Mouse (Mus musculus) embryo, embryonic 9.5 days (tissue): ENCODE data around the gene Lgmn.

Experiments
- DNase-seq: peaks from one replicate; pipeline ENCODE4 v3.0.0-alpha.2; 2017; ENCODE audit errors: extremely low spot score

The Lgmn gene

DNA sequence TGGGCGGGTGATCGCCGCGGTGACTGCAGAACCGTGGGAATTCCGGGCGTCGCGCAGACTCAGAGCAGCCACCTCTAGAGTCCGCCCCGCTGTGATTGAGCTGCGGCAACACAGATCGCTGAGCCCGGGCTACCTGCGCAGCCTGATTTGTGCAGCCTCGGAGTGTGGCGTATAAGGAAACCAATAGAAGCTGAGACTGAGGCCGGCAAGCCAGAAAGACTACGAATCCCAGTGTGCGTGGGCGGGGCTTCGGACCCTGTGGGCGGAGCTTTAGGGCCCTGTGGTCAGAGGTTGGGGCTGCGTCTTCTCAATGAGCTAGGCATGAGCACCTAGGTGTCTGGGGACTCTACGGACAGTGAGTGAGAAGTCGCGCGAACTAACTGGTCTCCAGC, at the start of gene Lgmn:
Gene Lgmn (minus strand): TSS at position 182 of the 392 bp plus-strand sequence.
- DNase-seq, result peak; percentile 96

GRCm38 (mm10) chr12:102484946-102485345, 45.3 kb upstream of the Lgmn start:
- DNase-seq, result no peak

DNA sequence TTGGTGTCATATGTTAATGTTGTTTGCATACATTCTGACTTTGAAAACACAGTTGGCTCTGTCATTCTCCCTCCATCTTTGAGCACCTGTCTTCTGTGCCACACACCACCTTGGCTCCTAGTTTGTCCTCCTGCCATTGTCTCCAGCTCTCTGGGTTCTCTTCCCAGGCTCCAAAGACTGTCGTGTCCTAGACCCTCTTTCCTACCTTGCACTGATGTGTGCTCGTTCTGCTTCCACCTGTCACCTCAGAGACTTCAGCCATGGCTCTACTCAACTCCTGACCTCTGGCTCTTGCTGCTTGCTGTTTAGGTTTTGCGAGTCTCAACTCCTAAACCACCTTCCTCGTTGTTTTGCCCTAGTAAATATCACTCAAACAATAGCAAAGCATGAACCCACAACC, 40.9 kb upstream of the Lgmn start:
- no peak for DNase-seq

DNA sequence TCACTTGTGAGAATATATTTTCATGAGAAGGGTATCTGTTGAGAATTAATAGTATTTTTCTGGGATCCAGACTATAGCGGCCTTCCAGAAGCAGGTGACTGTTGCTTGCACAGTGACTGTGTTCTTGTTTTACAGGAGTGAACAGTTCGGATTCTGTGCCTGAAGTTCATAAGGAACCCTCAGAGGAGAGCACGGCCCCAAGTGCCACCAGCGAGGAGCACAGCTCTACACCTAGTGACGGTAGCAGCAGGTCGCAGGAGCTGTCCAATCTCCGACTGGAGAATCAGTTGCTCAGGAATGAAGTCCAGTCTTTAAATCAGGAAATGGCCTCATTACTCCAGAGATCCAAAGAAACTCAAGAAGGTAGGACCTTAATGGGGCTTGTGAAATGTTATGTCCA, 34.8 kb upstream of the Lgmn start:
- DNase-seq, result no peak

DNA sequence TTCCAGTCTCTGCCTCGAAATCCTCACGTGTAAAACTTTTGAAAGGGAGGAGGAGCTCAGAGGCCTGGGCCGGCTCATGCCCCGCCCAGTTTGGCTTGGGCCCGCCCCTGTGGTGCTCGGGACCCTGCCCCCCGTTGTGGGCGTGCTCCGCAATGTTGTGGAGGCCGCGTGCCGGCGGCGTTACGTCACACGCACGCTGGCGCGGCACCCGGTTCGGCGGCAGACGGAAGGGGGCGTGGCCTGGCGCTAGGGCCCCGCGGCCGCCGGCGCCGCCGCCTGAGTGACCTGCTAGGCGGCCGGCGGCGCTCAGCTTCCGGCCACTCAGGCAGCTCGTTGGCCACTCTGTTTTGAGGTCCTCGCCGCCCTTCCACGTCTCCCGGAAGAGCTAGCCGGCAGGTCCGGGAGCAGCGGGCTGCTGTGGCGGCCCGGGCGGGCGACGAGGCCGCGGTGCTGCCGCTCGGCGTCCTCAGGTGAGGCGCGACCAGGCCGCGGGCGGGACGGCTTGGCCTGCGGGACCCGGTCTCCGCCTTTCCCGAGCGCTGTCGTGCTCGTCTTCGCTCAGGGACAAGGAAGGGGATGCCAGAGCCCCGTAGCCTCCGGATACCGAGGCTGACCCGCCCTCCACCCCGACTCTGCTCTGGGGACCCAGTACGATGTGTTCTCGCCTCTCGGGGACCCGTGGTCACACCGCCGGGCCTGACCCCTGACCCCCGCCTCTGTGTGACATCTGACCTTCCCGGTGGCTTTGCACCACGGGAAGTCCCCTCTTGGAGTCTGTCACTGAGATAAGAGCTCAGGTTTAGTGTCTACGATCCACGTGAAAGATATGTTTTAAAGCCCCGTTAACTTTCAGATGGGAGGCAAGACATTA, 29.5 kb upstream of the Lgmn start, which contains the start of gene Golga5:
Gene Golga5 (plus strand): TSS at position 242 of the 871 bp plus-strand sequence.
- peak; percentile 98 for DNase-seq

DNA sequence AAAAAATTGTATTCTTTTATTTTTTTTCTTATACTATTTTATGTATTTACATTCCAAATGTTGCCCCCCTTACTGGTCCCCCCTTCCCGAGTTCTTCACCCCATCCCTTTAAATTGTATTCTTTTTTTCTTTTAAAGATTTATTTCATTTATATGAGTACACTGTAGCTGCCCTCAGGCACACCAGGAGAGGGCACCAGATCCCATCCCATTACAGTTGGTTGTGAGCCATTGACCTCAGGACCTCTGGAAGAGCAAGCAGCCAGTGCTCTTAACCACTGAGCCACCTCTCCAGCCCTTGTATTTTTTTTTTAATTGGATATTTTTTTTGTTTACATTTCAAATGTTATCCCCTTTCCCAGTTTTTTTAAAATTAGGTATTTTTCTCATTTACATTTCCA, 28.5 kb upstream of the Lgmn start:
- DNase-seq, result no peak

- DNase-seq, result no peak
These were observed 25.0 kb upstream of the Lgmn start for GRCm38 (mm10) chr12:102464650-102465049.

DNA sequence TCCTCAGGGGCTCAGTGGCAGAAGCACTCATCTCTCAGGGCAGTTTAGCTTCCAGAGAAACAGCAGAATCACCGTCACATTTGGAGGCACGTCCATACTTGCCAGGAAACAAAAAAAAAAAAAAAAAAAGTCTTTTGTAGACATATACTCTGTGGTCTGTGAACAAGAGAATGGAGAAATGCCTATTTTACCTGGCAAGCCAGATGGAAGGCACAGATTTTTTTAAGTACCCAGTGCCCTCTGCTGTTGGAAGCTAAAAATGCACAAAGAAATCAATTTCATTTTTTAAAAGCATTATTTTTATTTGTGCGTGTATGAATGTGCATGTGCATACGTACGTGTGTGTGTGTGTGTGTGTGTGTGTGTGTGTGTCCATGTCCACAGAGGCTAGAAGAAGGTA, 21.6 kb upstream of the Lgmn start:
- DNase-seq, result no peak

DNA sequence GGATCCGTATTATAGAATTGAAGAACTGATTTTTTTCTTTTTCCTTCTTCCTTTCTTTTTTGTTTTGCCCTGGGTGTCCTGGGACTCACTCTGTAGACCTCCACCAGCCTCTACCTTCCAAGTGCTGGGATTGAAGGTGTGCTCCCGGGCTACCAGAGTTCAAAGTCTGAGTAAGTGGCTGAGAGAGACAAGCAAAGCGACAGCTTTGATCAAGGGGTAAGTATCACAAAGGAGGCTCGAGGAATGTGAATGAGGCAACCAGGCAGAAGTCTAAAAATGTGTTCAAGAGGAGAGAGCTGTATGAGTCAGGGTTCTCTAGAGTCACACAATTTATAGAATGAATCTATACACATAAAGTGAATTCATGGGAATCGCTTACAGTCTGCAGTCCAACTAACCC, 20.4 kb upstream of the Lgmn start:
- DNase-seq, result no peak

DNA sequence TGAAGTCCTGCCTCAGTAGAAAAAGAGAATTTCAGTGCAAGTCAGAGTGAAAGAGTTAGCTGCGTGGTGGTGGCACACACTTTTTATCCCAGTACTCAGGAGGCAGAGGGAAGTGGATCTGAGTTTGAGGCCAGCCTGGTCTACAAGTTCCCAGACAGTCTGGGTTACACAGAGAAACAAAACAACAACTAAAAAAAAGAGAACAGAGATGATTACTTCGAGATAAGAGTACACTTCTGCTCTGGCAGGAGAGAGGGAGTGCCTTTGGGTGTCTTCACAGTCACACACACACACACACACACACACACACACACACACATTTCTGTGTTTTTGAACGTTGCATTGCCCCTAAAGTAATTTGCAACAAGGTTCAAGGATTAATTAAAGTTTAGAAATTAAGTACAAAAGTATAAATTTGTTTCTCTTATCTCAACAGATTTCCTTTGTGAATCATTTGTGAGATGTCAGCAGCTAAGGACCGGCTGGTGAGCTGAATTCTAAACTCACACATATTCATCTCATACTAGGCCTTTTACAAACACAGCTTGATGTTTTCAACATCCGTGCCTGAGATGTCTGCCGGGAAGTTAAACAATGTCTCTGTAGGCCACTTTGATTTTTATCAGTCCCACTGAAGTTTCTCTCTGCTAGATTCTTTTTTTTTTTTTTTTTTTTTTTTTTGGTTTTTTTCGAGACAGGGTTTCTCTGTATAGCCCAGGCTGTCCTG, 17.0 kb upstream of the Lgmn start:
- DNase-seq, result no peak

DNA sequence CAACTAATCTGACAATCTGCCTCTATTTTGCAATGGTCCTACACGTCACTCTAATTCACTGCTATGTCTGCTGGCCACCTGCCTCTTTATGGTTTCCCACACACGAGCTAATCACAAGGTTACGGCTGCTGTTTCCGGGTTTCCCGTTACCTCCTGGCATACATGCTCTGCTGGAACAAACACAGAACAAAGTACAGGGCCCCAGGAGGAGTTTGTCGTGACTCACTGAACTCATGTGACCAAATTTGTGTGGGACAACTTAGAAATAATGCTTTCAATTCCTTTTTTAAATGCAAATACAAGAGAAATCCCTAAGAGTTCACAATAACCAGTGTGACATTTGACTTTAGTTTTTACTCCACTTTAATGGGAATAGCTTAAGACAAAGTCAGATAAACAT, 14.0 kb upstream of the Lgmn start:
- DNase-seq, result no peak

- no peak for DNase-seq
These were observed 11.7 kb upstream of the Lgmn start for GRCm38 (mm10) chr12:102451126-102451851.

DNA sequence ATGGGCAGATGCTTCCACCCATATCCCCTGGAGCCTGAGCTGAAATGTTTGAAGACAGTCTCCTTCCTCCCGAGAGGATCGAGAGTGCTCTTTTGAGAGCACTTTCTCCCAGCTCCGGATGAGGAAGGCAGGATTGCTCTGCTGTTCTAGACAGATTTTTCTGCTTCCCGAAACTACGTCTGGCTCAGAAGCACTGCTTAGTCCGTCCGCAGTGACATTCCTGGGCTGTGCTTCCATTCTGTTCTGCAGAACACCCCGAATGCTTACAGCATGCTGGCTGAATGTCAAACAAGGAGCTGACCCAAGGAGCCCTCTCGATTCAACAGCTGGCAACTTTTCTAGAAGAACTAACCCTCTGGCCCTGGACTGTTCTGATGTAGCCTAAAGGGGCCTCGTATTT, 10.8 kb upstream of the Lgmn start:
- no peak for DNase-seq

DNA sequence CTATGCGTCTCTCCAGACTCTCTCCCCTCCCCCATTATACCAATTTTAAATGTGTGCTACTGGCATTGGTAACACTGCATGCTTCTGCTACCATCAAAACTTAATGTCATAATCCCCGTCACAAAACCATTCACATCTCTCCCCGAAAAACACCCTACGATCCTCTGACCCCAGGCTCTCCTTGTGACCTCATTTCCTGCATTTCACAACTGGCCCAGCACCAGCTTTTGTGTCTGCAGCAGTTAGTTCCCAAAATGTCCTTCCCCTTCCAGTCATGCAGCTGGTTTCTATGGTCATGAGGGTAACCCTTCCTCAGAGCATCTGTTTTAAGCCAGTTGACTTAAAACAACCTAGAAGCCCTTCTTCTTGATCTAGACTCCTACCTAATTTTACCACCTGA, 5.8 kb upstream of the Lgmn start:
- DNase-seq, result no peak

GRCm38 (mm10) chr12:102443676-102444075, 4.1 kb upstream of the Lgmn start:
- no peak for DNase-seq

- no peak for DNase-seq
These were observed 3.0 kb upstream of the Lgmn start for GRCm38 (mm10) chr12:102442639-102443038.

DNA sequence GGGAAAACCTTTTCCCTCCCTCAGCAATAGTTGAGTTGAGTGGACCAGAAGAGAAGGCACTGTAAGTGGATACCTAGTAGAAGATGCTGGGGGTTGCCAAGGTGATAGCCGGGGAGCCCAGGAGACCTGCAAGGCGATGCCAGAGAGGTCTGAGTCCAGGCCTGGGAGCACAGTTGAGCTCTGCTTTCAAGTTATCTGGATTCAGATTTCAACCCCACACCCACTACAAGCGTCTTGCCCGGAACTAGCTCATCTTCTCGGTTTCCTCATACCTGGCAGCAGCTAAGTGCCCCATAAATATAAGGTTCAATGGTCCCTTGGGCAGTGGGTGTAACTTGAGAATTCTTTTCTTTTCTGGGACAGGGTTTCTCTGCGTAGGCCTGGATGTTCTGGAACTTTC, 1.5 kb upstream of the Lgmn start:
- DNase-seq, result no peak

DNA sequence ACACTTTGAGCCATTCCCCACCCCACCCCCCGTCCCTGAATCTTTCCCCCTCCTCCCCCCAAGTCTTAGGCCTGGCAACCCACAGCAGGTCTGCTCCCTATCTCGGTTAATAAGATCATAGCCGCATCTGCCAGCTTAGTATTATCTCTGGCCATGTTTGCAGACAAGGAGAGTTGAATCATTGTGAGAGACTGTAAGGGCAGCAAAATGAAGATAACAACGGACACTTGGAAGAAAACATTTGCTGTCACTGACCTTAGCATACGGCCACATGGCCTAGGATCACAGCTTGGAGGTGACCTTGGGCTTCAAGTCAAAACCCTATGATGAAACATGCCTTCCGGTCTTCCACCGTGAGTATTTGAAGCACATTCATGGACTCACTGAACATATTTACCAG, 938 bp upstream of the Lgmn start:
- DNase-seq, result no peak

DNA sequence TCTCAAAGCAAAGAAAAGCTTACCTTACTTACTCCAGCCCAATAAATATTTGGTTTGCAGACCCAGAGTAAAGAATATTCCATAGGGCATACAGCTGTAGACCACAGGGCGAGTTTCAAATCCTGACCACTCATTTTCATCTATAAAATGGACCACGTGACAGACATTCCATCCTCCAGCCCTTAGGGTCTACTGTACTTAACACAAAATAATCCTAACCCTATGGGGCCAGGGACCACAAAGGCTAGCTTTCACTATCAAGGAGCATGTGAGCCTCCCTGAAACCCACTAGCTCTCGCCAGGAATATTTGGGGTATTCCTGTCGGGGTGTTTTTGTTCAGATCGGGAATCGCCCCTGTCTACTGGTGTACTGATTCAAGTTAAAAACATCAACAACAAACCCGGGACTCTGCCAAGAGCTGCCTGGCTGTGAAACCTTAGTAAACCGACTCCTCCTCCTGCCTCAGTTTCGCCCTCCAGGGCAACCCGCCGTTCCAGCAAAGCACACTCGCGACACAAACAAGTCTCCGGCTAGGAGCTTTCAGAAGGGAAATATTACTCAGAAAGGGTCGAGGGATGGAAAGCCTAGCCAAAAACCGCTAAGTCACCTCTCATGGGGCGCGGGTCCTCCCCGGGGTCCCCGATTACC, 506 bp downstream of the Lgmn start:
- no peak for DNase-seq

- DNase-seq, result no peak
These were observed 1.7 kb downstream of the Lgmn start for GRCm38 (mm10) chr12:102437952-102438351.

DNA sequence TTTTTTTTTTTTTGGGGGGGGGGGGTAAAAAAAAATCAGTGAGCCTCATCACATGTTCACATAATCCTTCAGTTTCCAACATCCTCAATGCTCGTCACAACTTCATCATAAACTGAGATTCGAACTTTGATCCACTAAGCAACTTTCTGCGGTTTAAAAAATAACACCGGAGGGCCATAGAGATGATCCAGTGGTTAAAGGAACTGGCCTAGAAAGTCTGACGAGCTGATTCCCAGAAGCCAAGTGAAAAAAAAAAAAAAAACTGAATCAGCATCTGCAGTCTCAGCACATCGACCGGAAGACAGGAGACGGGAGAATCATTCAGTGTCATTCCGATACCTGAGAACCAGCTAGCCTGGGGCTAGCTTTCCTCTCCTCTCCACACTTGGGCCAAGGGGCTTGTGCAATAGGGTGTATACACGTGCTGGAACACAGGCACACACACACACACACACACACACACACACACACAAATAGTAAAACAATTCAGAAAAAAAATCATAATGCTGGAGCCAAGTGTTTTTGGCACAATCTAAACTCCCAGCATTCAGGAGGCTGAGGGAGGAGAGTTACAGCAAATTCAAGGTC, 2.6 kb downstream of the Lgmn start:
- DNase-seq, result no peak

DNA sequence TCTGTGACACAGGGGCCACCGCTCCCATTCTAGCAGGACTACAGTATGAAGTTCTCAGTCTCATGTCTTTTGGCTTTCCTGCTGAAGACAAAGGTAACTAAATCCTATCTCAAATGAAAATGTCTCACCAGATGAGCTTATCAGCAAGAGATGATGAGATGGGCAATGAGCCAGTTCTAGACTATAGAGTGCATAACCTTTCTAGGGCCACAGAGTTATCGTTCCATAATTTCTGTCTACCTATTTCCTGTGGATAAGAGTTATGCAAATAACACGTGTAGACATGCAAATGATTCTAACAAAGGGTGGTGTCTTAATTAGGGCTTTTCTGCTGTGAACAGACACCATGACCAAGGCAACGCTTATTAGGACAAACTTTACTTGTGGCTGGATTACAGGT, 5.5 kb downstream of the Lgmn start:
- DNase-seq, result no peak
